Mouse (Mus musculus): ENCODE results near the gene Gm1604a.
"Not testable (repeated sequence)": the region's sequence is repeated elsewhere in the genome, so short reads cannot be mapped to it uniquely, and the experiment has no call there.

- not testable (repeated sequence) for TF ChIP-seq POLR2A (IDR thresholded peaks at IDR 0.05; ENCODE audit: insufficient read length, low read depth); TCF12 (IDR thresholded peaks at IDR 0.05; ENCODE audit: insufficient read depth, poor library complexity, severe bottlenecking); REST (IDR thresholded peaks at IDR 0.05; ENCODE audit: insufficient read depth, insufficient read length); SRF (IDR thresholded peaks at IDR 0.05; ENCODE audit: control insufficient read depth, insufficient read length, low read depth); POLR2AphosphoS2 (IDR thresholded peaks at IDR 0.05; ENCODE audit: insufficient read length, low read depth); E2F4 (IDR thresholded peaks at IDR 0.05; ENCODE audit: insufficient read depth)
Observed at GRCm38 (mm10) chr17:7099096-7099495, 73.7 kb downstream of the Gm1604a start.

All from myocyte (in vitro differentiated cells).